8 mouse cellular contexts compared by ENCODE assay signal in the genomic region with DNA sequence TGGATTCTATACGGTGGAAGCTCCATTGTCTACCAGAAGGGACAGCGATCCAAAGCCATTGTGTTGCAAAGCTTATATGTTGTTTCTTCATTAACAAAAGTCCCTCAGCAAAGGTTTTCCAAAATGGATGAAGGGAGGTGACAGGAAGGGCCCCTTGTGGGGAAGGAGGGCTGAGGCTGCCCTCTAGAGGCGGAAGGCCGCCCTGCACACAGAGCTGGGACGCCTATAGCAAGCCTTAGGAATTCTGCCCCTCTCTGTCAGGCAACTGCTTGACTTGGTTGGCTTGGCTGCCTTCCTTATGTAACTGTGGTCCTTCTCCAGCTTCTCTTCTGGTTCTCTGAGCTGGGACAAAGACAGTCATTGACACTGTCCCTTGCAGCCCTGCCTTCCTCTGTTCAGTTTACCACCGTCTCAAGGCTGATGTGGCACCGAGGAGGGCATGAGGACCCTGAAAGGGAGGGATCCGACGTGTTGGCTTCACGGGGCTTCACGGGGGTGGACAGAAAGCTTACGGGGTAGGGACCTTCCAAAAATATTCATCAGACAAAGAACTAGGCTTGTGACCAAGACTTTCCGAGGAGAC.
DNase-seq lines count a peak whose midpoint lies in the region; ATAC-seq and TF ChIP-seq lines count a peak whose summit lies in the region.

No protein-coding gene starts in this region.

- no peak overlapping the region for H3K4me3 ChIP-seq in midbrain, embryonic 11.5 days (ENCODE audit: low read depth, low read length)
- no peak overlapping the region for H3K4me3 ChIP-seq in midbrain, embryonic 16.5 days (ENCODE audit: low read depth, low read length)
- no peak overlapping the region for H3K4me3 ChIP-seq in forebrain, embryonic 13.5 days
- no peak overlapping the region for H3K4me3 ChIP-seq in midbrain, embryonic 14.5 days (replicated peaks; ENCODE audit: low read depth, low read length)
- no peak overlapping the region for H3K4me3 ChIP-seq in testis, adult 2 months (ENCODE audit: control insufficient read depth, low read depth, low read length)

- H3K9me3 ChIP-seq in midbrain, embryonic 11.5 days (ENCODE audit: control insufficient read depth, low read length), result no peaks in the 10 kb centered on the region
- no peaks in the 10 kb centered on the region for H3K9me3 ChIP-seq in midbrain, embryonic 16.5 days (replicated peaks; ENCODE audit: control insufficient read depth, low read length, poor library complexity, severe bottlenecking)
- H3K9me3 ChIP-seq in forebrain, embryonic 13.5 days (replicated peaks), result no peaks in the 10 kb centered on the region
- H3K9me3 ChIP-seq in midbrain, embryonic 14.5 days (ENCODE audit: control insufficient read depth, low read length), result no peaks in the 10 kb centered on the region

- no peaks in the 10 kb centered on the region for H3K27me3 ChIP-seq in midbrain, embryonic 11.5 days (ENCODE audit: control insufficient read depth, insufficient read depth, low read length)
- H3K27me3 ChIP-seq in midbrain, embryonic 16.5 days (ENCODE audit: control insufficient read depth, insufficient read depth, low read depth, low read length), result no peaks in the 10 kb centered on the region
- H3K27me3 ChIP-seq in forebrain, embryonic 13.5 days, result no peaks in the 10 kb centered on the region
- no peaks in the 10 kb centered on the region for H3K27me3 ChIP-seq in midbrain, embryonic 14.5 days (ENCODE audit: control insufficient read depth, insufficient read depth, low read length)
- no peaks in the 10 kb centered on the region for H3K27me3 ChIP-seq in testis, adult 2 months (ENCODE audit: control insufficient read depth, insufficient read depth, low read length)

- TF ChIP-seq CTCF in brain, embryonic 14.5 days (IDR thresholded peaks at IDR 0.05; ENCODE audit: borderline replicate concordance, extremely low read depth, insufficient read depth, insufficient read length), result peak; percentile 94
- peak; percentile 85; the same call in 1 of the 2 replicates for TF ChIP-seq CTCF in testis, adult 2 months (IDR thresholded peaks at IDR 0.05; ENCODE audit: control insufficient read depth, insufficient read depth, insufficient replicate concordance, low read depth, low read length)

- no peaks in the 10 kb centered on the region for H3K4me1 ChIP-seq in midbrain, embryonic 11.5 days (ENCODE audit: control insufficient read depth, insufficient read depth, low read length)
- no peaks in the 10 kb centered on the region for H3K4me1 ChIP-seq in midbrain, embryonic 16.5 days (ENCODE audit: control insufficient read depth, insufficient read depth, low read length)
- no peaks in the 10 kb centered on the region for H3K4me1 ChIP-seq in forebrain, embryonic 13.5 days
- no peaks in the 10 kb centered on the region for H3K4me1 ChIP-seq in midbrain, embryonic 14.5 days (ENCODE audit: control insufficient read depth, insufficient read depth, low read length)
- H3K4me1 ChIP-seq in testis, adult 2 months (ENCODE audit: control insufficient read depth, insufficient read depth, low read length), result no peaks in the 10 kb centered on the region

- intact Hi-C loops in left cerebral cortex, postnatal 14 days (cut with DNase I), result loop anchor here (1.0 kb wide), 1 partner anchor 139 kb away; no protein-coding TSS in a partner anchor

- no peaks in the 10 kb centered on the region for H3K36me3 ChIP-seq in midbrain, embryonic 11.5 days (ENCODE audit: control insufficient read depth, insufficient read depth, low read length)
- H3K36me3 ChIP-seq in midbrain, embryonic 16.5 days (ENCODE audit: control insufficient read depth, insufficient read depth, low read length), result no peaks in the 10 kb centered on the region
- no peaks in the 10 kb centered on the region for H3K36me3 ChIP-seq in forebrain, embryonic 13.5 days (ENCODE audit: poor library complexity, severe bottlenecking)
- no peaks in the 10 kb centered on the region for H3K36me3 ChIP-seq in midbrain, embryonic 14.5 days (ENCODE audit: control insufficient read depth, insufficient read depth, low read length)
- H3K36me3 ChIP-seq in testis, adult 2 months (ENCODE audit: control insufficient read depth, insufficient read depth, low read length), result no peaks in the 10 kb centered on the region

- peak; percentile 71; the same call in 1 of the 2 replicates for ATAC-seq in midbrain, embryonic 11.5 days (ENCODE audit: low FRiP score)
- ATAC-seq in midbrain, embryonic 16.5 days, result no peak
- ATAC-seq in forebrain, embryonic 13.5 days, result peak; percentile 76; the same call in 1 of the 2 replicates
- 0 out of 2 replicates have a peak, but pooled peaks have one; percentile 17 for ATAC-seq in midbrain, embryonic 14.5 days (ENCODE audit: low FRiP score, low TSS enrichment)

- no peak for TF ChIP-seq POLR2A in brain, embryonic 14.5 days (IDR thresholded peaks at IDR 0.05; ENCODE audit: borderline replicate concordance, extremely low read depth, insufficient read depth, insufficient read length, poor library complexity, severe bottlenecking)
- no peak for TF ChIP-seq POLR2A in testis, adult 2 months (IDR thresholded peaks at IDR 0.05; ENCODE audit: control insufficient read depth, low read depth, low read length)

- peak; percentile 98 for DNase-seq in midbrain, embryonic 11.5 days (ENCODE audit: low spot score, missing footprints)
- peak; percentile 80 for DNase-seq in brain, embryonic 14.5 days (ENCODE audit: low read depth)
- peak; percentile 73 for DNase-seq in induced T-regulatory cell, adult 2 months (ENCODE audit: low read depth)
- DNase-seq in left cerebral cortex, postnatal 14 days (ENCODE audit: low spot score in 2 of 2), result peak; percentile 45 to 72
- DNase-seq in midbrain, embryonic 14.5 days, result peak; percentile 75

- no peak overlapping the region for H3K9ac ChIP-seq in midbrain, embryonic 11.5 days (ENCODE audit: low read length)
- no peak overlapping the region for H3K9ac ChIP-seq in midbrain, embryonic 16.5 days (ENCODE audit: low read depth, low read length)
- no peak overlapping the region for H3K9ac ChIP-seq in forebrain, embryonic 13.5 days
- H3K9ac ChIP-seq in midbrain, embryonic 14.5 days (replicated peaks; ENCODE audit: low read length), result no peak overlapping the region

- H3K27ac ChIP-seq in midbrain, embryonic 11.5 days (ENCODE audit: low read depth, low read length), result no peak overlapping the region
- H3K27ac ChIP-seq in midbrain, embryonic 16.5 days (ENCODE audit: low read length), result no peak overlapping the region
- no peak overlapping the region for H3K27ac ChIP-seq in forebrain, embryonic 13.5 days
- no peak overlapping the region for H3K27ac ChIP-seq in midbrain, embryonic 14.5 days (replicated peaks; ENCODE audit: low read depth, low read length)
- H3K27ac ChIP-seq in testis, adult 2 months (ENCODE audit: control insufficient read depth, insufficient read depth, low read depth, low read length), result no peak overlapping the region

- no peak overlapping the region for H3K4me2 ChIP-seq in midbrain, embryonic 11.5 days
- no peak overlapping the region for H3K4me2 ChIP-seq in midbrain, embryonic 16.5 days (ENCODE audit: low read length)
- H3K4me2 ChIP-seq in forebrain, embryonic 13.5 days, result no peak overlapping the region
- no peak overlapping the region for H3K4me2 ChIP-seq in midbrain, embryonic 14.5 days (ENCODE audit: low read length)

- WGBS in midbrain, embryonic 11.5 days, result 56% methylated on average over 13 of the region's 13 CpGs
- WGBS in midbrain, embryonic 16.5 days, result 58% methylated on average over 13 of the region's 13 CpGs
- 55% methylated on average over 13 of the region's 13 CpGs for WGBS in forebrain, embryonic 13.5 days
- 58% methylated on average over 13 of the region's 13 CpGs for WGBS in midbrain, embryonic 14.5 days
